Mouse (Mus musculus) right cerebral cortex, adult 2 months (tissue): ENCODE data around the gene Pfn1.
A peak's percentile ranks its signal among the peaks of the same experiment; 100 is the strongest.

Experiments used
- DNase-seq, 2 experiments: peaks; one replicate each; pipeline ENCODE4 v3.0.0; 2021 to 2022; ENCODE audit warnings: low spot score in 2 of 2

The Pfn1 gene

GRCm38 (mm10) chr11:70674501-70674900 is 20.1 kb upstream of the Pfn1 start:
- no peak for DNase-seq

- no peak for DNase-seq
These were observed 19.6 kb upstream of the Pfn1 start for GRCm38 (mm10) chr11:70674014-70674413.

GRCm38 (mm10) chr11:70671333-70672047 is 17.0 kb upstream of the Pfn1 start:
- DNase-seq = no peak

GRCm38 (mm10) chr11:70670483-70670882 is 16.0 kb upstream of the Pfn1 start:
- DNase-seq = peak in 1 of 2 experiments; percentile 42

GRCm38 (mm10) chr11:70669582-70670345 is 15.3 kb upstream of the Pfn1 start:
- peak; percentile 59 to 64 for DNase-seq

- DNase-seq = peak; percentile 98 to 99
These were observed 14.5 kb upstream of the Pfn1 start, which contains the start of gene Spag7 for GRCm38 (mm10) chr11:70668771-70669505. Spag7 (minus strand) TSS chr11:70669416.

- no peak for DNase-seq
These were observed 13.9 kb upstream of the Pfn1 start for GRCm38 (mm10) chr11:70668335-70668770.

GRCm38 (mm10) chr11:70667271-70668150 is 13.1 kb upstream of the Pfn1 start:
- DNase-seq = no peak

GRCm38 (mm10) chr11:70666687-70667086 is 12.2 kb upstream of the Pfn1 start:
- no peak for DNase-seq

- no peak for DNase-seq
These were observed 10.3 kb upstream of the Pfn1 start for GRCm38 (mm10) chr11:70664741-70665140.

- DNase-seq = no peak
These were observed 9.5 kb upstream of the Pfn1 start for GRCm38 (mm10) chr11:70663957-70664356.

- DNase-seq = no peak
These were observed 8.7 kb upstream of the Pfn1 start for GRCm38 (mm10) chr11:70663101-70663500.

- DNase-seq = no peak
These were observed 6.1 kb upstream of the Pfn1 start for GRCm38 (mm10) chr11:70660571-70660970.

- no peak for DNase-seq
These were observed 4.5 kb upstream of the Pfn1 start for GRCm38 (mm10) chr11:70658942-70659341.

GRCm38 (mm10) chr11:70658521-70658920 is 4.1 kb upstream of the Pfn1 start:
- DNase-seq = no peak

GRCm38 (mm10) chr11:70657991-70658390 is 3.5 kb upstream of the Pfn1 start:
- DNase-seq = no peak

GRCm38 (mm10) chr11:70657573-70657972 is 3.1 kb upstream of the Pfn1 start:
- DNase-seq = no peak

GRCm38 (mm10) chr11:70656964-70657363 is 2.5 kb upstream of the Pfn1 start, which contains the start of gene Eno3:
Eno3 (plus strand) TSS chr11:70657202.
- DNase-seq = no peak

GRCm38 (mm10) chr11:70656456-70656927 is 2.0 kb upstream of the Pfn1 start:
- DNase-seq = no peak

- DNase-seq = no peak
These were observed 1.4 kb upstream of the Pfn1 start for GRCm38 (mm10) chr11:70655571-70656455.
